Mouse (Mus musculus) thymus, adult 2 months (tissue): ENCODE results near the gene Erc2. TPM values are rescaled to one million over a fixed set of nuclear protein-coding genes. Genes with fewer than 3 reads are reported as not detected.

Experiments
- DNase-seq: peaks from one replicate; pipeline ENCODE4 v3.0.0; 2021
- H3K27ac ChIP-seq: fragments of 200-500 bp; 2 replicates; pipeline ENCODE4 v1.5.1; 2012; ENCODE audit warnings: low read length, control low read depth; ENCODE audit not compliant: control insufficient read depth, insufficient read depth
- H3K27me3 ChIP-seq: fragments of 200-500 bp; 2 replicates; pipeline ENCODE4 v1.6.1; 2012; ENCODE audit warnings: mild to moderate bottlenecking, low read length, moderate library complexity, mixed read lengths; ENCODE audit not compliant: control insufficient read depth, insufficient read depth
- H3K36me3 ChIP-seq: fragments of 200-500 bp; 2 replicates; pipeline ENCODE4 v1.6.1; 2012; ENCODE audit warnings: mild to moderate bottlenecking, low read length, moderate library complexity; ENCODE audit not compliant: control insufficient read depth, insufficient read depth
- H3K4me1 ChIP-seq: fragments of 200-500 bp; replicated peaks from 2 replicates; pipeline ENCODE4 v1.6.1; 2012; ENCODE audit warnings: low read length; ENCODE audit not compliant: control insufficient read depth, insufficient read depth
- H3K4me3 ChIP-seq: fragments of 200-500 bp; 2 replicates; pipeline ENCODE4 v1.5.1; 2012; ENCODE audit warnings: mild to moderate bottlenecking, low read length, control low read depth, moderate library complexity; ENCODE audit not compliant: control insufficient read depth, insufficient read depth
- CTCF ChIP-seq: fragments of 200-500 bp; IDR thresholded peaks from 2 replicates; pipeline ENCODE4 v1.5.1; 2012; ENCODE audit warnings: mild to moderate bottlenecking, control low read depth, low read length, moderate library complexity, borderline replicate concordance; ENCODE audit not compliant: control insufficient read depth, poor library complexity, insufficient read depth; ENCODE audit errors: extremely low read depth
- POLR2A ChIP-seq: fragments of 200-500 bp; IDR thresholded peaks from 2 replicates; pipeline ENCODE4 v1.6.1; 2012; ENCODE audit warnings: mild to moderate bottlenecking, low read length, control low read depth, moderate library complexity; ENCODE audit not compliant: control insufficient read depth, poor library complexity, insufficient read depth; ENCODE audit errors: extremely low read depth
- WGBS: fragments of 180-500 bp; shearing (Covaris S2); methylation state at CpG from one replicate; pipeline ENCODE4 v1.1.7; 2018; 5-methylcytosine and 5-hydroxymethylcytosine counted together
- polyA plus RNA-seq: library from polyadenylated mRNA; depleted of rRNA; stranded (reverse); fragments of >200 nt; gene quantifications from 2 replicates; pipeline ENCODE4 v1.2.3, GENCODE M21; 2012

Gene Erc2
- polyA plus RNA-seq, 1 experiment = 0.18 TPM

DNA sequence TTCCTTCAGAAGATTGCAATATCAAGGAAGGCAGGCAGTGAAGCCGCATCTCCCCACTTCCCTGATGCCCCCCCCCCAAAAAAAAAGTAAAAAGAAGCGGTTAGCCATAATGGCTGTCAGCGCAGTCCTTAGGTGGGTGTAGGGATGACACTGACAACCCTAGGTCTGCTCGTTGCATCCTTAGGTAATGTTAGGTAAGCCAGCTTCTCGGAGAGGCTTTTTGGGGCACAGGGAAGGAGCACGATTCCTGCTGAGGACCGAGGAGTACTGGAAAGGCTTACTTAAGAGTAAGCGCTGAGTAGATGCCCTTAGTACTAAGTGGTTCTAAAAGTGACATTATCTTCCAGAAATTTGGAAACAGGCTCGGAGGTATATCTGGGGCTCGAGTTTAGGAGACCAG lies 52.3 kb downstream of the Erc2 start:
- Histone ChIP-seq H3K36me3 (no peaks in the 10 kb centered on the region), H3K27ac (no peak overlapping the region), H3K4me1 (no peaks in the 10 kb centered on the region), H3K27me3 (no peaks in the 10 kb centered on the region), H3K4me3 (no peak overlapping the region)
- 90% methylated on average over 10 of the region's 10 CpGs for WGBS
- DNase-seq = no peak
- no peak for TF ChIP-seq CTCF
- no peak for TF ChIP-seq POLR2A

GRCm38 (mm10) chr14:27675071-27675470 lies 52.8 kb downstream of the Erc2 start:
- DNase-seq = no peak
- TF ChIP-seq POLR2A = no peak
- TF ChIP-seq CTCF = no peak
- no peaks in the 10 kb centered on the region for H3K27me3 ChIP-seq
- no peaks in the 10 kb centered on the region for H3K36me3 ChIP-seq
- no peak overlapping the region for H3K27ac ChIP-seq
- WGBS = 93% methylated on average over 6 of the region's 6 CpGs
- H3K4me1 ChIP-seq = no peaks in the 10 kb centered on the region
- no peak overlapping the region for H3K4me3 ChIP-seq

GRCm38 (mm10) chr14:27682368-27683052 lies 60.3 kb downstream of the Erc2 start:
- Histone ChIP-seq H3K4me3 (no peak overlapping the region), H3K27me3 (no peaks in the 10 kb centered on the region), H3K36me3 (no peaks in the 10 kb centered on the region), H3K27ac (no peak overlapping the region), H3K4me1 (no peaks in the 10 kb centered on the region)
- WGBS = 76% methylated on average over 3 of the region's 3 CpGs
- DNase-seq = no peak
- TF ChIP-seq POLR2A = no peak
- no peak for TF ChIP-seq CTCF

DNA sequence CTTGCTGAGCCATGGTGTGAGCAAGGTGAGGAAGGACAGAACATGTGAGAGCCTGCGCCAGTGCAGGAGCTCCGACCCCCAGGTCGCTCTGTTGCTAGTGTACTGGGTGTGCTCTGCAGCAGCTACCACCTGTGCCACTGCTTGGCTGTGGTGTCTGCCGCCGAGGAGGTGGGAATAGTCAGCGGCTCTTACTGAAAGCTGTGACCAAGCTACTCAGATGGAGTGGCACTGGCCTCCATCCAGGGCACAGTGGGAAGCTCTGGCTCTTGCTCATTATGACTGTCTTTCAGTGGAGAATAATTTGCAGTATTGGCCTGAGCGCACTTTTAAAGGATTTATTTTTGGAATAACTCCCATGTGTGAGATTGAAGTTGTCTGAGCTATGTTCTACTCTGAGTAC lies 73.6 kb downstream of the Erc2 start:
- no peak for DNase-seq
- Histone ChIP-seq H3K4me3 (no peak overlapping the region), H3K36me3 (no peaks in the 10 kb centered on the region), H3K27ac (no peak overlapping the region), H3K4me1 (no peaks in the 10 kb centered on the region), H3K27me3 (no peaks in the 10 kb centered on the region)
- WGBS = 93% methylated on average over 7 of the region's 7 CpGs
- TF ChIP-seq CTCF (no peak), POLR2A (no peak)

DNA sequence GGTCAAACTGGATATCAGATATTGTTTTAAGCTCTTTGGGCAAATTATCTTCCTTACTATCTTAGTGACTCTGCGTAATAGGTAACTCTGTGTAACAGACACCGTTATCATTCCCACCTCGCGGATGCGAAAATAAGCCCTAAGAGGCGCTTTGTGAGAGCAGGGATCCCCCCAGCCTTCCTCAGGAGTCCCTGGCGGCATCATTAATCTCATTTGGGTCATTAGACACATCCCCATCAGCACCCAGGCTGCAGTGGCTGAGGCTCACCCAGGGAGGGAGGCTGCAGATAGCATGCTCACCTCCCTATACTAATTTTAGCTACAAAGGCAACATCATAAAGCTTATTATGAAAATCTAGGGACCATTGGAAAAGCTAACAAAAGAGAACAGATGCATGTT lies 95.1 kb downstream of the Erc2 start:
- H3K4me3 ChIP-seq = no peak overlapping the region
- H3K4me1 ChIP-seq = no peaks in the 10 kb centered on the region
- DNase-seq = no peak
- no peaks in the 10 kb centered on the region for H3K36me3 ChIP-seq
- no peak overlapping the region for H3K27ac ChIP-seq
- TF ChIP-seq POLR2A = no peak
- TF ChIP-seq CTCF = no peak
- H3K27me3 ChIP-seq = no peaks in the 10 kb centered on the region
- 93% methylated on average over 7 of the region's 7 CpGs for WGBS

GRCm38 (mm10) chr14:27719601-27720000 lies 97.4 kb downstream of the Erc2 start:
- DNase-seq = no peak
- no peaks in the 10 kb centered on the region for H3K27me3 ChIP-seq
- 91% methylated on average over 4 of the region's 4 CpGs for WGBS
- H3K36me3 ChIP-seq = no peaks in the 10 kb centered on the region
- no peak for TF ChIP-seq POLR2A
- TF ChIP-seq CTCF = no peak
- no peak overlapping the region for H3K4me3 ChIP-seq
- no peaks in the 10 kb centered on the region for H3K4me1 ChIP-seq
- H3K27ac ChIP-seq = no peak overlapping the region

DNA sequence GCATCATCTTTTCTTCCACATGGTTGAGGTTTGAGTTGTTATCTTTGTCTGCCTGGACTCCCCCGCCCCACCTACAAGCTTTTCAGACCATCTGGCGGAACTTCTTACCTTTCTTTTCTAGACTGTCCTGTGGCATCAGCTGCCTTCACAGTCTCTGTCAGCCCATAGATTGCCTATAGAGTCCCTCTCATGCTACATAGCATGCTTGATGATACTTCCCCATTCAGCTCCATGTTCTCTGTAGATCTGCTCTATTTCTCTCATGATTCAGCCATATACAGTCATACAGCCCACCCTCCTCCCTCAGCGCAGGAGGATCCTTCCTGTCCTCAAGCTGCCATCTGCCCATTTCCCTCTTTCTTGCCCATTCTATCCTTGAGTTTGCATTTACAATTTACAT lies 98.7 kb downstream of the Erc2 start:
- Histone ChIP-seq H3K27me3 (no peaks in the 10 kb centered on the region), H3K4me3 (no peak overlapping the region), H3K4me1 (no peaks in the 10 kb centered on the region), H3K27ac (no peak overlapping the region), H3K36me3 (no peaks in the 10 kb centered on the region)
- no peak for DNase-seq
- WGBS = 97% methylated on average over 3 of the region's 3 CpGs
- TF ChIP-seq CTCF (no peak), POLR2A (no peak)
